Mouse (Mus musculus): ENCODE measurements at regions not wholly inside any gene's neighbourhood (a gene's known extent, or its start where the extent isn't known, plus 50 kb on each side); places are given as distances from the start of the nearest gene placed in this dataset.
A peak's percentile ranks its signal among the peaks of the same experiment; 100 is the strongest.

DNA sequence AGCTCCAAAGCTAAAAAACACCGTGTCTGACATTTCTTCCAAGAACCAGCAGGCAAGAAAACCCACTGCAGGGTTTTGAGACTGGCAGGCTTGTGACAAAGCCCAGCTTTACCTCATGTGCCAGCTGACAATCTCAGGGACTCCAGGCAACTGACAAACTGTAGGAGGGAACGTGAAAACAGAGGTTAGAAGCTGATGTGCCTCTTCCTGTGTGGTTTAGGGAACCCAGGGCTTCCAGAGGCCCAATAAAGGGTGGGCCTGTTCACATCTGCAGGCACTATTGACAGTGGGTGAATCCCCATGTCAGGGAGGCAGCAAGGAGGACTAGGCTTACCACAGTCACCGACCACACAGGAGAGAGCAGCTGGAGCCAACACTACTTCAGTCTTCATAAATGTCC is 302.7 kb upstream of the Pik3r1 start:
- no peaks in the 10 kb centered on the region for H3K4me1 ChIP-seq (replicated peaks; ENCODE audit: low read depth, low read length)
- TF ChIP-seq NANOG (IDR thresholded peaks at IDR 0.05; ENCODE audit: borderline replicate concordance, low read length), result no peak
- TF ChIP-seq POU5F1 (IDR thresholded peaks at IDR 0.05; ENCODE audit: borderline replicate concordance, low read length), result no peak
- no peak for TF ChIP-seq CTCF (conservative IDR thresholded peaks at IDR 0.05; ENCODE audit: low read length)
- no peaks in the 10 kb centered on the region for H3K9me3 ChIP-seq (ENCODE audit: low read length)
- H3K4me3 ChIP-seq (replicated peaks; ENCODE audit: low read length), result no peak overlapping the region
- H3K27me3 ChIP-seq (ENCODE audit: insufficient read depth, low read length), result no peaks in the 10 kb centered on the region
- no peaks in the 10 kb centered on the region for H3K36me3 ChIP-seq (ENCODE audit: insufficient read depth, low read length)

- no peaks in the 10 kb centered on the region for H3K27me3 ChIP-seq (ENCODE audit: insufficient read depth, low read length)
- H3K9me3 ChIP-seq (ENCODE audit: low read length), result no peaks in the 10 kb centered on the region
- no peaks in the 10 kb centered on the region for H3K36me3 ChIP-seq (ENCODE audit: insufficient read depth, low read length)
- H3K4me1 ChIP-seq (replicated peaks; ENCODE audit: low read depth, low read length), result no peaks in the 10 kb centered on the region
- no peak overlapping the region for H3K4me3 ChIP-seq (replicated peaks; ENCODE audit: low read length)
- TF ChIP-seq NANOG (IDR thresholded peaks at IDR 0.05; ENCODE audit: borderline replicate concordance, low read length), result no peak
Measured at GRCm38 (mm10) chr13:102072366-102072765, 304.3 kb upstream of the Pik3r1 start.

DNA sequence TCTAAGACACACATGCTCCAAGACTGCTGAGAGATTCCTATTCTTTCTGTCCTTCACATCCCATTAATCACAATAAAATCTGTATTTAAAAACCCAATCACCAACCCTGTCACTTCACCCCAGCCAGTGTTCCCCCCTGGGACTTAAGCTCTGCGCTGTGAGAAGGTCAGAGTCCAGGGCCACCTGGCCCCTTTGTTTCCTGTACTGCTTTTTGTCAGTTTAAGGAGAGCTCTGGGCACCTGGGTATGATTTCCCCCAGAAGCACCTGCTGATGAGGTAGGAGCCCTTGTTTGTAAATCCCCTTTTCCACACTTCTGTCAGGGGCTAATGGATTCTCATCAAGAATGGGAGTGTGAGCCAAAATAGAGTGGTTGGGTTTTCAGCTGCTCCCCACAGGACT is 319.7 kb upstream of the Pik3r1 start:
- H3K9me3 ChIP-seq (ENCODE audit: low read length), result no peaks in the 10 kb centered on the region
- no peaks in the 10 kb centered on the region for H3K36me3 ChIP-seq (ENCODE audit: insufficient read depth, low read length)
- TF ChIP-seq CTCF (conservative IDR thresholded peaks at IDR 0.05; ENCODE audit: low read length) (no peak), POU5F1 (IDR thresholded peaks at IDR 0.05; ENCODE audit: borderline replicate concordance, low read length) (no peak)
- H3K4me1 ChIP-seq (replicated peaks; ENCODE audit: low read depth, low read length), result no peaks in the 10 kb centered on the region
- H3K4me3 ChIP-seq (replicated peaks; ENCODE audit: low read length), result no peak overlapping the region
- H3K27me3 ChIP-seq (ENCODE audit: insufficient read depth, low read length), result no peaks in the 10 kb centered on the region

DNA sequence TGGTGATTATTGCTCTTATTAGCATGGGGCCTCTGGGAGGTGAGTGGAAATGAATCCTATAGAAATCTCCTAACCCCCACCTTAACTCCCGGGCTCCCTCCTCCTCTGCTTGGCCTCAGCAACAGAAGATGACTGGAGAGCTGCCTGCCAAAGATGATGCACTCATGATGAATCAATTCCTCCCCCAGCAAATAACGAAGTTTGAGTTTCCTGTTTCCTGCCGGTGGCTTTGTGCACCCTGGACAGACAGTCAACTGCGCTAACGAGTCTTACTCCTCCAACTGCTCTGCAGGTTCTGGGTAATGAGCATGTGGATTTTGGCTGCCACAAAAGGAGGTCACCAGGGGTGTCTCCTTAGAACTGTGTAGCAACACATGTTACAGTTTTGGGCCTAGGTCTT is 321.5 kb upstream of the Pik3r1 start:
- Histone ChIP-seq H3K4me1 (replicated peaks; ENCODE audit: low read depth, low read length) (no peaks in the 10 kb centered on the region), H3K4me3 (replicated peaks; ENCODE audit: low read length) (no peak overlapping the region), H3K27me3 (ENCODE audit: insufficient read depth, low read length) (no peaks in the 10 kb centered on the region), H3K9me3 (ENCODE audit: low read length) (no peaks in the 10 kb centered on the region), H3K36me3 (ENCODE audit: insufficient read depth, low read length) (no peaks in the 10 kb centered on the region)
- TF ChIP-seq POU5F1 (IDR thresholded peaks at IDR 0.05; ENCODE audit: borderline replicate concordance, low read length), result no peak
- no peak for TF ChIP-seq NANOG (IDR thresholded peaks at IDR 0.05; ENCODE audit: borderline replicate concordance, low read length)
- no peak for TF ChIP-seq CTCF (conservative IDR thresholded peaks at IDR 0.05; ENCODE audit: low read length)

- no peaks in the 10 kb centered on the region for H3K36me3 ChIP-seq (ENCODE audit: insufficient read depth, low read length)
- no peaks in the 10 kb centered on the region for H3K27me3 ChIP-seq (ENCODE audit: insufficient read depth, low read length)
- H3K9me3 ChIP-seq (ENCODE audit: low read length), result no peaks in the 10 kb centered on the region
- no peaks in the 10 kb centered on the region for H3K4me1 ChIP-seq (replicated peaks; ENCODE audit: low read depth, low read length)
- no peak overlapping the region for H3K4me3 ChIP-seq (replicated peaks; ENCODE audit: low read length)
- no peak for TF ChIP-seq CTCF (conservative IDR thresholded peaks at IDR 0.05; ENCODE audit: low read length)
Measured at GRCm38 (mm10) chr13:102094193-102094592, 326.2 kb upstream of the Pik3r1 start.

DNA sequence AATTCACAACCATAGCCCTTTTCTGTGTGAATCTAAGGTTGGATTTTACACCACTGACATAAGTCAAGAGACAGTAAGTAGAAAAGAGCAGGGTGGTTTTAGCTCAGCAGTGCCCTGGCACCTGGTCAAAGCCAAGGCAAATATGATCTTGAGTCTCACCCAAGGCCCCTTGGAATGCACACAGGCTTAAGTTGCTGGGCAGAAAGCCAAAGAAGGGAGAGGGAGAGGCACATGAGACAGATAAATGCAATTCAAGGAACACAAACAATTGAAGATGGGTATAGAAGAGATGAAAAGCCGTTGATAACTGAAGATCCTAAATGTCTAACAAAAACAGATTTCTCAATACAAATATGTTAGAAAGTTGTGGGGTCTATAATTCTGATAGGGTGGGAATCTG is 335.1 kb upstream of the Pik3r1 start:
- TF ChIP-seq NANOG (IDR thresholded peaks at IDR 0.05; ENCODE audit: borderline replicate concordance, low read length) (no peak), POU5F1 (IDR thresholded peaks at IDR 0.05; ENCODE audit: borderline replicate concordance, low read length) (no peak), CTCF (conservative IDR thresholded peaks at IDR 0.05; ENCODE audit: low read length) (no peak)
- H3K27me3 ChIP-seq (ENCODE audit: insufficient read depth, low read length), result no peaks in the 10 kb centered on the region
- H3K9me3 ChIP-seq (ENCODE audit: low read length), result no peaks in the 10 kb centered on the region
- H3K36me3 ChIP-seq (ENCODE audit: insufficient read depth, low read length), result no peaks in the 10 kb centered on the region
- no peak overlapping the region for H3K4me3 ChIP-seq (replicated peaks; ENCODE audit: low read length)
- peaks cover 25% of the 10 kb centered on the region for H3K4me1 ChIP-seq (replicated peaks; ENCODE audit: low read depth, low read length)

DNA sequence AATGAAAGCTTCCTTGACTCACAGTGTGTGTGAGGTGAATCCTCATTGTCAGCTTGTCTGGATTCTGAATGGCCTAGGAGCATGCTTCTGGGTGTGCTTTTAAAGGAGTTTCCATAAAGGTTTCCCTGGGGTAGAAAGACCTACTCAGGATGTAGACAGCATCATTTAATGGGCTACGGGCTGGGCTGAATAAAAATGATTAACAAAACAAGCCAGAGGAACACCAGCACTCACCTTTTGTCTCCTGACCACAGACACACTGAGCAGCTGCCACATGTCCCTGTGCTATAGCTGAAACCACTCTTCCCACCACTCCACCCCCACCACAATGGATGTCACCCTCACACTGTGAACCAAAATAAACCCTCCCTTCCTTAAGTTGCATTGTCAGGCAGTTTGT is 338.2 kb upstream of the Pik3r1 start:
- Histone ChIP-seq H3K9me3 (ENCODE audit: low read length) (no peaks in the 10 kb centered on the region), H3K27me3 (ENCODE audit: insufficient read depth, low read length) (no peaks in the 10 kb centered on the region), H3K4me3 (replicated peaks; ENCODE audit: low read length) (no peak overlapping the region), H3K4me1 (replicated peaks; ENCODE audit: low read depth, low read length) (peaks cover 25% of the 10 kb centered on the region), H3K36me3 (ENCODE audit: insufficient read depth, low read length) (no peaks in the 10 kb centered on the region)
- TF ChIP-seq CTCF (conservative IDR thresholded peaks at IDR 0.05; ENCODE audit: low read length) (no peak), NANOG (IDR thresholded peaks at IDR 0.05; ENCODE audit: borderline replicate concordance, low read length) (peak; percentile 65; the same call in 1 of the 2 replicates)

DNA sequence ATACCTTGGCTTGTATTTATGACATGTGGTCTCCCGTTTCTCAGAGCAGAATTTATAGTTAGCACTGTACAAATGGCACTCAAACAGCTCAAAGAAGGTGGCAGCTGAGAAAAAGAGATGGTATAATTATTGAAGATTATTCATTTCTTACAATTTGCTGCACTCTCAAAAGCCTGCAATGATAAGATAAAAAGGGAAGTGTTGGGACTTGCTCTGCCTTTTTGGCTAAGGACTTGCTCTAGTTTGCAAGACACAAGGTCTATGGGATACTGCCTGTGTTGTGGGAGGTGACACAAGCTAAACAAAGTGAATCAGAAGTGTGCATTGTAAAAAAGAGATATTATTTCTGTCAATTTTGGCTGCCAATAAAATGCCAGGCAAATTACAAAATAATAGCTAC is 340.2 kb upstream of the Pik3r1 start:
- H3K27me3 ChIP-seq (ENCODE audit: insufficient read depth, low read length), result no peaks in the 10 kb centered on the region
- no peaks in the 10 kb centered on the region for H3K36me3 ChIP-seq (ENCODE audit: insufficient read depth, low read length)
- H3K4me3 ChIP-seq (replicated peaks; ENCODE audit: low read length), result no peak overlapping the region
- peaks cover 25% of the 10 kb centered on the region for H3K4me1 ChIP-seq (replicated peaks; ENCODE audit: low read depth, low read length)
- TF ChIP-seq POU5F1 (IDR thresholded peaks at IDR 0.05; ENCODE audit: borderline replicate concordance, low read length), result no peak
- no peaks in the 10 kb centered on the region for H3K9me3 ChIP-seq (ENCODE audit: low read length)

DNA sequence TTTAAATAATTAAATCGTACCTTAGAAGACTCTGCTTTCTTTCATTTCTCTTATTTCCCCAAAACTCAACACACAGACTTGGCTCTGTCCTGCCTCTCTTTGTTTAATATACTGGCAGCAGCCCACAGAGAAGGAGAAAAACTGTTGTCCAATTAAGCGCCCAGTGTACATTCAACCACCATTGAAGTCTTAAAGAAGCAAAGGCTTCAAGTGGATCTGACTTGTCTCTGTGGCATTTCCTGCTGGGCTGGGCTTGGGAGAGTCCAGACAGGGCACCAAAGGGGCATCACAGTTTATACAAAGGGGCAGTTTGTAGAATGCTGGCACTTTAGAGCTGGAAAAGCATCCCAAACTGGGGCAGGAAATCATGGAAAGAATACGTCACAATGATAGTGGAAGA is 340.9 kb upstream of the Pik3r1 start:
- no peak for TF ChIP-seq POU5F1 (IDR thresholded peaks at IDR 0.05; ENCODE audit: borderline replicate concordance, low read length)
- no peak for TF ChIP-seq NANOG (IDR thresholded peaks at IDR 0.05; ENCODE audit: borderline replicate concordance, low read length)
- no peak for TF ChIP-seq CTCF (conservative IDR thresholded peaks at IDR 0.05; ENCODE audit: low read length)
- Histone ChIP-seq H3K9me3 (ENCODE audit: low read length) (no peaks in the 10 kb centered on the region), H3K4me3 (replicated peaks; ENCODE audit: low read length) (no peak overlapping the region), H3K4me1 (replicated peaks; ENCODE audit: low read depth, low read length) (peaks cover 29% of the 10 kb centered on the region), H3K27me3 (ENCODE audit: insufficient read depth, low read length) (no peaks in the 10 kb centered on the region), H3K36me3 (ENCODE audit: insufficient read depth, low read length) (no peaks in the 10 kb centered on the region)

DNA sequence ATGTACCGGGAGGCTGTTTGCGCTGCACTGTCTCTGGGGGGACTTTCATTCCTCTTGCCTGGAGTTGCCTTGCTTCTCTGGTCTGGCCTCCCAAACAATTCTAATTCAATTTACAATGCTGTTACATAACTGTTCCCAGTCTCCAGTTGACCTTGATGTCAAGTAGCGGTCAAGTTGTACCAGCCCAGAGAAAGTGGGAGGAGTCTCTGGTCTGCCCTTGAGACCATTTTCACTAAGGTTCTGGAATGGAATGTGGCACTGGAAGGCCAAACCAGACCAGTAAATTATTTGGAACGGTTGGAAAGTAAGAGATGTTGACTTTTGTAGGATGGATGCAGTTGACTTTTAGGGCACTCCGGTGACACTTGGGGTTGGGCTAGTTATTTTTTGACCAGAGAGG is 345.9 kb upstream of the Pik3r1 start:
- Histone ChIP-seq H3K4me3 (replicated peaks; ENCODE audit: low read length) (no peak overlapping the region), H3K4me1 (replicated peaks; ENCODE audit: low read depth, low read length) (peaks cover 8% of the 10 kb centered on the region), H3K36me3 (ENCODE audit: insufficient read depth, low read length) (no peaks in the 10 kb centered on the region), H3K27me3 (ENCODE audit: insufficient read depth, low read length) (no peaks in the 10 kb centered on the region), H3K9me3 (ENCODE audit: low read length) (no peaks in the 10 kb centered on the region)
- no peak for TF ChIP-seq CTCF (conservative IDR thresholded peaks at IDR 0.05; ENCODE audit: low read length)
- no peak for TF ChIP-seq POU5F1 (IDR thresholded peaks at IDR 0.05; ENCODE audit: borderline replicate concordance, low read length)
- TF ChIP-seq NANOG (IDR thresholded peaks at IDR 0.05; ENCODE audit: borderline replicate concordance, low read length), result no peak

All from E14TG2a.4 (cell line).